Comparison of ENCODE assay signal across 17 mouse cellular contexts in the genomic region with DNA sequence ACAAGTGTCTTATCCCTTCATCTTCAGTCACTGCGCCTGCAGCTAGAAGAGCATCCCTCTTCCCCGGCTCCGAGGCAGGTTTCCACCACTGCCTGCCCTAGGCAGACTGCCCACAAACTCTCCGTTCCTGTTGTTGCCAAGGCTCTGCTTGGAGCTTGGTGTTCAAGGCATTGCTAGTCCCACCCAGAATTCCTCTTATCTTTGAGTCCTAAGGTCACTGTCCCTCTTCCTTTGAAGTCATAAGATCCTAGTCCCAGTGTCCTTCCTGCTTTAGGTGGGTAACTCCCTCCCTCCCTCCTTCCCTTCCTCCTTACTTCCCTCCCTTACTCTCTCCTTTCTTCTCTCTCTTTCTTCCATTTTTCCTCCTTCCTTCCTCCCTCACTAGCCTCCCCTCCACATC. TPM values are rescaled to one million over a fixed set of nuclear protein-coding genes. Genes with fewer than 3 reads are reported as not detected.
DNase-seq lines count a peak whose midpoint lies in the region; ATAC-seq and TF ChIP-seq lines count a peak whose summit lies in the region.
"Had no signal": no experiment of that assay in that cellular context is flagged by ENCODE, and none has a peak within 500 bp of the region (broad histone marks: within the 10 kb centered on the region; RNA-seq: fewer than 3 reads in every experiment).

No protein-coding gene starts in this region.

- H3K4me2 ChIP-seq in midbrain, embryonic 11.5 days, result no peak overlapping the region
- no peak overlapping the region for H3K4me2 ChIP-seq in intestine, postnatal 0 days (replicated peaks; ENCODE audit: low read depth)
- H3K4me2 ChIP-seq: embryonic facial prominence, embryonic 12.5 days; forebrain, embryonic 13.5 days; forebrain, embryonic 15.5 days had no signal

- TF ChIP-seq POLR2A in small intestine, adult 2 months (IDR thresholded peaks at IDR 0.05; ENCODE audit: low read depth, low read length), result no peak

- peaks cover 7% of the 10 kb centered on the region; the same call in 1 of the 2 replicates for H3K4me1 ChIP-seq in midbrain, embryonic 11.5 days (ENCODE audit: control insufficient read depth, insufficient read depth, low read length)
- H3K4me1 ChIP-seq in midbrain, embryonic 10.5 days, result peaks cover 5% of the 10 kb centered on the region; the same call in 1 of the 2 replicates
- H3K4me1 ChIP-seq in intestine, postnatal 0 days (replicated peaks; ENCODE audit: control insufficient read depth, insufficient read depth, low read length), result no peaks in the 10 kb centered on the region
- H3K4me1 ChIP-seq in small intestine, adult 2 months (ENCODE audit: control insufficient read depth, insufficient read depth, insufficient read length, low read length), result peaks cover 20% of the 10 kb centered on the region; the same call in 1 of the 2 replicates
- H3K4me1 ChIP-seq: embryonic facial prominence, embryonic 12.5 days had no signal

- DNase-seq in midbrain, embryonic 11.5 days (ENCODE audit: low spot score, missing footprints), result peak; percentile 35
- no peak for DNase-seq in midbrain, embryonic 10.5 days (ENCODE audit: low spot score)
- DNase-seq in ZHBTc4 (ENCODE audit: low read depth, low spot score), result peak; percentile 15
- DNase-seq in urinary bladder, adult 2 months (ENCODE audit: low spot score), result no peak
- no peak for DNase-seq in heart, adult 8-10 months (ENCODE audit: low spot score)
- DNase-seq: adrenal gland, adult 8-10 months; adrenal gland, postnatal 14 days; adrenal gland, postnatal 36 days; cerebellum, adult 11-12 months; cerebellum, adult 2 months; cerebellum, adult 9-10 months had no signal

- H3K27ac ChIP-seq in midbrain, embryonic 11.5 days (ENCODE audit: low read depth, low read length), result no peak overlapping the region
- H3K27ac ChIP-seq in midbrain, embryonic 10.5 days (replicated peaks), result no peak overlapping the region
- H3K27ac ChIP-seq in intestine, postnatal 0 days (ENCODE audit: low read depth, low read length), result no peak overlapping the region
- peak overlapping the region; percentile 68 for H3K27ac ChIP-seq in small intestine, adult 2 months (ENCODE audit: insufficient read depth, low read depth, low read length)
- H3K27ac ChIP-seq: embryonic facial prominence, embryonic 10.5 days; embryonic facial prominence, embryonic 12.5 days; forebrain, embryonic 13.5 days; forebrain, embryonic 15.5 days had no signal

- ATAC-seq in midbrain, embryonic 11.5 days (ENCODE audit: low FRiP score), result no peak
- ATAC-seq in intestine, postnatal 0 days, result peak; percentile 65; the same call in 1 of the 2 replicates
- ATAC-seq: forebrain, embryonic 13.5 days; forebrain, embryonic 15.5 days had no signal

- 77% methylated on average over 4 of the region's 4 CpGs for WGBS in midbrain, embryonic 11.5 days
- 90% methylated on average over 4 of the region's 4 CpGs for WGBS in midbrain, embryonic 10.5 days
- WGBS in intestine, postnatal 0 days, result 69% methylated on average over 4 of the region's 4 CpGs
- WGBS in small intestine, adult 2 months, result 52% methylated on average over 4 of the region's 4 CpGs

- no peak overlapping the region for H3K9ac ChIP-seq in midbrain, embryonic 11.5 days (ENCODE audit: low read length)
- no peak overlapping the region for H3K9ac ChIP-seq in intestine, postnatal 0 days (ENCODE audit: low read depth, low read length)
- H3K9ac ChIP-seq: embryonic facial prominence, embryonic 12.5 days; forebrain, embryonic 13.5 days; forebrain, embryonic 15.5 days had no signal

- no peak overlapping the region for H3K4me3 ChIP-seq in midbrain, embryonic 11.5 days (ENCODE audit: low read depth, low read length)
- H3K4me3 ChIP-seq in midbrain, embryonic 10.5 days, result no peak overlapping the region
- no peak overlapping the region for H3K4me3 ChIP-seq in intestine, postnatal 0 days (ENCODE audit: low read depth, low read length)
- no peak overlapping the region for H3K4me3 ChIP-seq in small intestine, adult 2 months (ENCODE audit: low read depth, low read length)
- H3K4me3 ChIP-seq: embryonic facial prominence, embryonic 10.5 days; embryonic facial prominence, embryonic 12.5 days; forebrain, embryonic 13.5 days; forebrain, embryonic 15.5 days had no signal

- no peaks in the 10 kb centered on the region for H3K9me3 ChIP-seq in midbrain, embryonic 11.5 days (ENCODE audit: control insufficient read depth, low read length)
- H3K9me3 ChIP-seq in midbrain, embryonic 10.5 days (replicated peaks), result no peaks in the 10 kb centered on the region
- no peaks in the 10 kb centered on the region for H3K9me3 ChIP-seq in intestine, postnatal 0 days (ENCODE audit: control insufficient read depth)
- H3K9me3 ChIP-seq: embryonic facial prominence, embryonic 10.5 days; embryonic facial prominence, embryonic 12.5 days; forebrain, embryonic 13.5 days; forebrain, embryonic 15.5 days had no signal

- no peak for TF ChIP-seq CTCF in intestine, postnatal 0 days (IDR thresholded peaks at IDR 0.05; ENCODE audit: low read depth)
- no peak for TF ChIP-seq CTCF in small intestine, adult 2 months (IDR thresholded peaks at IDR 0.05; ENCODE audit: extremely low read depth, insufficient read length, insufficient replicate concordance, low read depth, low read length)

- no peaks in the 10 kb centered on the region for H3K36me3 ChIP-seq in midbrain, embryonic 11.5 days (ENCODE audit: control insufficient read depth, insufficient read depth, low read length)
- no peaks in the 10 kb centered on the region for H3K36me3 ChIP-seq in midbrain, embryonic 10.5 days
- H3K36me3 ChIP-seq in intestine, postnatal 0 days (ENCODE audit: control insufficient read depth, insufficient read depth), result no peaks in the 10 kb centered on the region
- no peaks in the 10 kb centered on the region for H3K36me3 ChIP-seq in small intestine, adult 2 months (ENCODE audit: control insufficient read depth, insufficient read depth, low read length)
- H3K36me3 ChIP-seq: embryonic facial prominence, embryonic 10.5 days; embryonic facial prominence, embryonic 12.5 days; forebrain, embryonic 15.5 days had no signal

- no peaks in the 10 kb centered on the region for H3K27me3 ChIP-seq in midbrain, embryonic 11.5 days (ENCODE audit: control insufficient read depth, insufficient read depth, low read length)
- no peaks in the 10 kb centered on the region for H3K27me3 ChIP-seq in midbrain, embryonic 10.5 days (ENCODE audit: low read depth, poor library complexity, severe bottlenecking)
- H3K27me3 ChIP-seq in intestine, postnatal 0 days (replicated peaks; ENCODE audit: control insufficient read depth, insufficient read depth, low read length), result no peaks in the 10 kb centered on the region
- no peaks in the 10 kb centered on the region; the same call in 1 of the 2 replicates for H3K27me3 ChIP-seq in small intestine, adult 2 months (ENCODE audit: control insufficient read depth, insufficient read depth, low read length)
- H3K27me3 ChIP-seq: embryonic facial prominence, embryonic 12.5 days; forebrain, embryonic 13.5 days; forebrain, embryonic 15.5 days had no signal

RNA-seq across cellular contexts. Expression of gene Btg1, which starts 46.2 kb away (rescaled TPM):
- 44.7 and 47.5 TPM in 2 replicates for polyA plus RNA-seq in midbrain, embryonic 11.5 days (2014; fragmentation: Nextera tagmentation; extraction: Ambion mirVana)
- 30.5 and 38.9 TPM in 2 replicates for polyA plus RNA-seq in midbrain, embryonic 10.5 days (2016; fragmentation: Nextera tagmentation; extraction: Ambion mirVana)
- polyA plus RNA-seq in intestine, postnatal 0 days (2015; fragmentation: Nextera tagmentation; extraction: Ambion mirVana), result 29.5 and 30.1 TPM in 2 replicates
- 8.3 and 32.7 TPM in 2 replicates for polyA plus RNA-seq in small intestine, adult 2 months (2012; rRNA removed)
- 62.9 and 72.6 TPM in 2 replicates for polyA plus RNA-seq in urinary bladder, adult 2 months (2012; rRNA removed)
- total RNA-seq in heart, adult 8-10 months (2022), result 10 to 100 TPM; 28.5 to 34.7 (median 33.2) TPM

Comparison
In these comparisons a context has a peak if more than half of its experiments do, and no peak if none do; other contexts are left out.
1. DNase-seq: peak in midbrain, embryonic 11.5 days (single experiment) and ZHBTc4 (single experiment); none in midbrain, embryonic 10.5 days (single experiment), urinary bladder, adult 2 months (single experiment) and heart, adult 8-10 months (single experiment).